Mouse (Mus musculus): ENCODE data around the gene LTO1. TPM values are rescaled to one million over a fixed set of nuclear protein-coding genes. Genes with fewer than 3 reads are reported as not detected.
A peak's percentile ranks its signal among the peaks of the same experiment; 100 is the strongest.

Gene LTO1
- total and polyA plus RNA-seq, 2 experiments from 2014 or later, result 18.9 to 19.2 TPM

GRCm38 (mm10) chr7:144934901-144935300, 20.0 kb downstream of the LTO1 start:
- H3K4me1 ChIP-seq (ENCODE audit: insufficient read depth, low read length), result peaks cover 5% of the 10 kb centered on the region; the same call in 1 of the 2 replicates
- no peak overlapping the region for H3K9ac ChIP-seq (replicated peaks; ENCODE audit: low read length, poor library complexity, severe bottlenecking)
- DNase-seq (ENCODE audit: low spot score), result no peak
- 0 out of 2 replicates have a peak, but pooled peaks cover 2% of the 10 kb centered on the region for H3K36me3 ChIP-seq (ENCODE audit: insufficient read depth, low read length)
- no peaks in the 10 kb centered on the region for H3K9me3 ChIP-seq (ENCODE audit: low read length)
- no peak for ATAC-seq (ENCODE audit: low FRiP score)
- TF ChIP-seq CTCF (IDR thresholded peaks at IDR 0.05), result no peak
- H3K4me2 ChIP-seq (ENCODE audit: low read depth, low read length, poor library complexity, severe bottlenecking), result no peak overlapping the region
- peaks cover 10% of the 10 kb centered on the region; the same call in 1 of the 2 replicates for H3K27me3 ChIP-seq (ENCODE audit: insufficient read depth, low read length)
- H3K27ac ChIP-seq (ENCODE audit: low read depth, low read length), result no peak overlapping the region
- no peak overlapping the region for H3K4me3 ChIP-seq (ENCODE audit: low read depth, low read length)
- 69% methylated on average over 5 of the region's 5 CpGs for WGBS

DNA sequence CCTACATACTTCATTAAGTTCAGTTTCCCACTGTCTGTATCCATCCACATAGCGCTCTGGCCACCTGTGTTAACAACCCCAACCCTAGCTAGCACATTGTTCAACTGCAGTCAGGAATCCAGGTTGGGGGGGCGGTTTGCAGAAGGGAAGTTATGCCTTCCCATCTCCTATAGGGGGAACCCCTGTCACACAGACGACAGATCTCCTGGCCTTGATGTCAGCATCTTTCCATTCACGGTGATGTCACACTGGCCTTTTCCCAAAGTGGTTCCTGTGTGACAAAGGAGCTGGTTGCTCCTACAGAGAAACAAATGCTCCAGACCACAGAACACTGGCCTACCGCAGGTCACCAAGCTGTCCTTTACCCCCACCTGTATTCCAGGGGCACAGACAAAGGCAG, 20.7 kb downstream of the LTO1 start:
- Histone ChIP-seq H3K9ac (replicated peaks; ENCODE audit: low read length, poor library complexity, severe bottlenecking) (peak overlapping the region; percentile 39; the same call in 1 of the 2 replicates), H3K27me3 (ENCODE audit: insufficient read depth, low read length) (peaks cover 17% of the 10 kb centered on the region; the same call in 1 of the 2 replicates), H3K4me2 (ENCODE audit: low read depth, low read length, poor library complexity, severe bottlenecking) (no peak overlapping the region), H3K4me1 (ENCODE audit: insufficient read depth, low read length) (peaks cover 5% of the 10 kb centered on the region; the same call in 1 of the 2 replicates), H3K27ac (ENCODE audit: low read depth, low read length) (no peak overlapping the region), H3K4me3 (ENCODE audit: low read depth, low read length) (no peak overlapping the region), H3K9me3 (ENCODE audit: low read length) (no peaks in the 10 kb centered on the region), H3K36me3 (ENCODE audit: insufficient read depth, low read length) (0 out of 2 replicates have a peak, but pooled peaks cover 2% of the 10 kb centered on the region)
- 52% methylated on average over 5 of the region's 5 CpGs for WGBS
- peak; percentile 14; the same call in 1 of the 2 replicates for ATAC-seq (ENCODE audit: low FRiP score)
- DNase-seq (ENCODE audit: low spot score), result peak; percentile 86
- TF ChIP-seq CTCF (IDR thresholded peaks at IDR 0.05), result peak; percentile 81

DNA sequence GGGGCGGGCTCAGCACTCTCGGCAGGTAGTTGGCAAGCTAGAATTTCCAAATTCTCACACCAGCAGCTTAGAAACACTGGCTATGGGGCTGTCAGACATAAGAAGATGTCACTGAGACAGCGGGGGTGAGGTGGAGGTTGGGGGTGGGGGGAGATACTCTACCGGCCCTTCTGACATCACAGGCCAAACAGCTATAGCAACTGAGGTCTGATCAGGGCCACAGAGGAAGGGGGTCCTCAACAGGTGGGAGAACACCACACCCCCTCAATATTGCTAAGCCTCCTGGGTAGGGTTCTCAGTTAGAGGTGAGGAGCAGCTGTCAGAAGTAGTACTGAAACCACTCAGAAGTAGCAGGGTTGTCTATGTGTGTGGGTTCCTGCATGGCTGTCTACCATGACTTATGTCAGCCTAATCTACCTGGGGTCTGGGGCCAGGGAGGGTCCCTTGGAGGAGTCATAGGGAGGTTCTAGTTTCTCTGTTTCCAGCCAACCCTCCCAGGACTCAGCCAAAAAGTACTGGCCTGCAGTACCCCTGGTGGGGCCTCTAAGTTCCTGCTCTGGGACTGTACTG, 21.5 kb downstream of the LTO1 start:
- Histone ChIP-seq H3K36me3 (ENCODE audit: insufficient read depth, low read length) (0 out of 2 replicates have a peak, but pooled peaks cover 2% of the 10 kb centered on the region), H3K4me2 (ENCODE audit: low read depth, low read length, poor library complexity, severe bottlenecking) (peak overlapping the region; percentile 12; the same call in 1 of the 2 replicates), H3K27ac (ENCODE audit: low read depth, low read length) (no peak overlapping the region), H3K27me3 (ENCODE audit: insufficient read depth, low read length) (peaks cover 17% of the 10 kb centered on the region; the same call in 1 of the 2 replicates), H3K9ac (replicated peaks; ENCODE audit: low read length, poor library complexity, severe bottlenecking) (no peak overlapping the region), H3K4me3 (ENCODE audit: low read depth, low read length) (no peak overlapping the region), H3K9me3 (ENCODE audit: low read length) (no peaks in the 10 kb centered on the region), H3K4me1 (ENCODE audit: insufficient read depth, low read length) (peaks cover 5% of the 10 kb centered on the region; the same call in 1 of the 2 replicates)
- TF ChIP-seq CTCF (IDR thresholded peaks at IDR 0.05), result no peak
- WGBS, result 85% methylated on average over 4 of the region's 4 CpGs
- DNase-seq (ENCODE audit: low spot score), result no peak
- ATAC-seq (ENCODE audit: low FRiP score), result no peak

GRCm38 (mm10) chr7:144937490-144937889, 22.6 kb downstream of the LTO1 start:
- TF ChIP-seq CTCF (IDR thresholded peaks at IDR 0.05), result peak; percentile 99
- Histone ChIP-seq H3K27me3 (ENCODE audit: insufficient read depth, low read length) (peaks cover 24% of the 10 kb centered on the region; the same call in 1 of the 2 replicates), H3K4me1 (ENCODE audit: insufficient read depth, low read length) (peaks cover 9% of the 10 kb centered on the region), H3K4me2 (ENCODE audit: low read depth, low read length, poor library complexity, severe bottlenecking) (peak overlapping the region; percentile 84), H3K27ac (ENCODE audit: low read depth, low read length) (no peak overlapping the region), H3K4me3 (ENCODE audit: low read depth, low read length) (peak overlapping the region; percentile 42), H3K9me3 (ENCODE audit: low read length) (no peaks in the 10 kb centered on the region), H3K9ac (replicated peaks; ENCODE audit: low read length, poor library complexity, severe bottlenecking) (peak overlapping the region; percentile 51; the same call in 1 of the 2 replicates), H3K36me3 (ENCODE audit: insufficient read depth, low read length) (0 out of 2 replicates have a peak, but pooled peaks cover 2% of the 10 kb centered on the region)
- ATAC-seq (ENCODE audit: low FRiP score), result peak; percentile 48
- WGBS, result 2% methylated on average over 20 of the region's 20 CpGs
- peak; percentile 90 for DNase-seq (ENCODE audit: low spot score)

DNA sequence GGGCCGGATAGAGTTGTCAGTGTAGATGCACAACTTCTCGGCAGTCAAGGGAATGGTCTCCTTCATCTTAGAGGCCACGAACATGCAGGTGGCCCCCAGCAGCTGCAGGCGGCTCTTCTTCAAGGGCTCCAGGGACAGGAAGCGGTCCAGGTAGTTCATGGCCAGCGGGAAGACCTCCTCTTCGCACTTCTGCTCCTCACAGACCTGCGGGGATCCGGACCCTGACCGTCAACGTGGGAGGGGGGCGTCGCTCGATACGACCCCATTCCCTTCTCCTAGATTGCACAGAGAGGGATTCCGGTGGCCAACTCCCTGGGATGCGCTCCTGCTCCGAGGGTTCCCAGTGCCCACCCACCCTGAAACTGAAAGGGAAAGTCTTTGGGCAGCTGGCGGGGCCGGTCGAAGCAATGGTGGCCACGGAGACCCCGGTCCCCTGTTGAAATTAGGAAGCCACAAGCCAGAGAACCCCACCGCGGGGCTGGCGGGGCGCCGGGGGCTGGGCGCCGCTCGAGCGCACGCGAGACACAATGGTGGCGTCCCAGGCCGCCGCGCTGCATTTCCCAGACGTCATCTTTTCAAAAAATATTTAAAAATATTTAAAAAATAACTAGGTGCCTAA, 23.1 kb downstream of the LTO1 start:
- peaks cover 29% of the 10 kb centered on the region for H3K27me3 ChIP-seq (ENCODE audit: insufficient read depth, low read length)
- no peaks in the 10 kb centered on the region for H3K9me3 ChIP-seq (ENCODE audit: low read length)
- H3K9ac ChIP-seq (replicated peaks; ENCODE audit: low read length, poor library complexity, severe bottlenecking), result peak overlapping the region; percentile 51
- no peak for DNase-seq (ENCODE audit: low spot score)
- TF ChIP-seq CTCF (IDR thresholded peaks at IDR 0.05), result no peak
- WGBS, result under 1% methylated on average over 39 of the region's 39 CpGs
- peaks cover 12% of the 10 kb centered on the region for H3K4me1 ChIP-seq (ENCODE audit: insufficient read depth, low read length)
- no peak; the same call in 1 of the 2 replicates for ATAC-seq (ENCODE audit: low FRiP score)
- peak overlapping the region; percentile 84 for H3K4me2 ChIP-seq (ENCODE audit: low read depth, low read length, poor library complexity, severe bottlenecking)
- 0 out of 2 replicates have a peak, but pooled peaks cover 2% of the 10 kb centered on the region for H3K36me3 ChIP-seq (ENCODE audit: insufficient read depth, low read length)
- no peak overlapping the region for H3K27ac ChIP-seq (ENCODE audit: low read depth, low read length)
- peak overlapping the region; percentile 42 for H3K4me3 ChIP-seq (ENCODE audit: low read depth, low read length)
